Mouse (Mus musculus): Measurements from ENCODE around the gene Cyp2u1. TPM values are rescaled to one million over a fixed set of nuclear protein-coding genes. Genes with fewer than 3 reads are reported as not detected.

Cyp2u1 gene
- polyA plus RNA-seq, 1 experiment from 2014 or later, result 3.7 TPM

GRCm38 (mm10) chr3:131246579-131247046, 56.4 kb downstream of the Cyp2u1 start:
- Histone ChIP-seq H3K9me3 (no peaks in the 10 kb centered on the region), H3K4me3 (no peak overlapping the region), H3K36me3 (peaks cover 56% of the 10 kb centered on the region), H3K27me3 (ENCODE audit: insufficient read depth, poor library complexity, severe bottlenecking) (no peaks in the 10 kb centered on the region), H3K4me1 (peaks cover 32% of the 10 kb centered on the region), H3K27ac (peak overlapping the region; percentile 43; the same call in 1 of the 2 replicates)
- 90% methylated on average over 8 of the region's 8 CpGs for WGBS
- DNase-seq (ENCODE audit: low spot score), result no peak

GRCm38 (mm10) chr3:131245766-131246578, 57.1 kb downstream of the Cyp2u1 start:
- H3K27ac ChIP-seq, result peak overlapping the region; percentile 43; the same call in 1 of the 2 replicates
- H3K4me3 ChIP-seq, result no peak overlapping the region
- no peaks in the 10 kb centered on the region for H3K27me3 ChIP-seq (ENCODE audit: insufficient read depth, poor library complexity, severe bottlenecking)
- no peak for DNase-seq (ENCODE audit: low spot score)
- H3K9me3 ChIP-seq, result no peaks in the 10 kb centered on the region
- H3K36me3 ChIP-seq, result peaks cover 61% of the 10 kb centered on the region
- peaks cover 25% of the 10 kb centered on the region for H3K4me1 ChIP-seq
- 55% methylated on average over 11 of the region's 11 CpGs for WGBS

Other genes with a start within 250 kb of the Cyp2u1 start
- gene Lef1, start 192.8 kb downstream of the Cyp2u1 start, polyA plus RNA-seq (2016; fragmentation: Nextera tagmentation; extraction: Ambion mirVana), result 22.2 and 29.3 TPM in 2 replicates
- gene Hadh, start 31.1 kb downstream of the Cyp2u1 start, polyA plus RNA-seq (2016; fragmentation: Nextera tagmentation; extraction: Ambion mirVana), result 113 and 129 TPM in 2 replicates
- 1.4 and 1.9 TPM in 2 replicates for gene Sgms2, start 188.2 kb upstream of the Cyp2u1 start, polyA plus RNA-seq (2016; fragmentation: Nextera tagmentation; extraction: Ambion mirVana)